Mouse (Mus musculus) brain, adult 2 months (tissue): ENCODE data around the gene Gga2.
A peak's percentile ranks its signal among the peaks of the same experiment; 100 is the strongest.

Experiments used
- DNase-seq: peaks from one replicate; pipeline ENCODE4 v3.0.0; 2011; ENCODE audit warnings: low read depth, low spot score

The Gga2 gene

GRCm38 (mm10) chr7:122020667-122021354 is at the start of gene Gga2:
Gene Gga2, minus strand, starts transcription at chr7:122021222.
- peak; percentile 92 for DNase-seq

GRCm38 (mm10) chr7:122067517-122068381 is 46.7 kb upstream of the Gga2 start:
- peak; percentile 47 for DNase-seq

DNA sequence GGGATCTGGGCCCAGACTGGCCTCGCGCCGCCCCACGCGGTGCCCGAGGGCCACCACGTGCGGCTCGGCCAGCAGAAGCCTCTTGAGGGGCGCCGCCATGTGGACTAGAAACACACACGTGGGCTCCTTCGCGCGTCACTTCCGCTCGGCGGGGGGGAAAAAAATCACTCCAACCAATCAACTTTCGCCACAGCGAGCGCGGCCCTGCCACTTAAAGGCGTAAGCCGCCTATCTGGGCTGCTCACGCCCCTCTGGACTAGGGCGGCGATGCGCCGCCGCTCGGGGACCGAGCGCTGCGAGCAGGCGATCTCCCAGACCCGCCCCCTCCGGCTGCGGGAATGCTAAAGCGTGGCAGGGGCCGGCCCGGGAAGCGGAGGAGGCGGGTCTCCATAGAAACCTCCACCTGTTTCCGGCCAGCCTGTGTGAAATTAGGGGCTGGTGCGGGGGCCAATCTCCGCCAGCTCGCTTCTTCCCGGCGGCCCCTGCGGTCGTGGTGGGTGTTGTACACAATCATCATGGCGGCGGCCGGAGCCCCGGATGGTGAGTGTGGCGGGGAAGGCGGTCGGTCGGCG is 46.0 kb upstream of the Gga2 start, which contains the start of the genes Ubfd1 and Ears2:
TSS of gene Ubfd1 (plus strand) at position 231 of the 572 bp plus-strand sequence.
TSS of gene Ears2 (minus strand) at position 319 of the 572 bp plus-strand sequence.
- peak; percentile 98 for DNase-seq

DNA sequence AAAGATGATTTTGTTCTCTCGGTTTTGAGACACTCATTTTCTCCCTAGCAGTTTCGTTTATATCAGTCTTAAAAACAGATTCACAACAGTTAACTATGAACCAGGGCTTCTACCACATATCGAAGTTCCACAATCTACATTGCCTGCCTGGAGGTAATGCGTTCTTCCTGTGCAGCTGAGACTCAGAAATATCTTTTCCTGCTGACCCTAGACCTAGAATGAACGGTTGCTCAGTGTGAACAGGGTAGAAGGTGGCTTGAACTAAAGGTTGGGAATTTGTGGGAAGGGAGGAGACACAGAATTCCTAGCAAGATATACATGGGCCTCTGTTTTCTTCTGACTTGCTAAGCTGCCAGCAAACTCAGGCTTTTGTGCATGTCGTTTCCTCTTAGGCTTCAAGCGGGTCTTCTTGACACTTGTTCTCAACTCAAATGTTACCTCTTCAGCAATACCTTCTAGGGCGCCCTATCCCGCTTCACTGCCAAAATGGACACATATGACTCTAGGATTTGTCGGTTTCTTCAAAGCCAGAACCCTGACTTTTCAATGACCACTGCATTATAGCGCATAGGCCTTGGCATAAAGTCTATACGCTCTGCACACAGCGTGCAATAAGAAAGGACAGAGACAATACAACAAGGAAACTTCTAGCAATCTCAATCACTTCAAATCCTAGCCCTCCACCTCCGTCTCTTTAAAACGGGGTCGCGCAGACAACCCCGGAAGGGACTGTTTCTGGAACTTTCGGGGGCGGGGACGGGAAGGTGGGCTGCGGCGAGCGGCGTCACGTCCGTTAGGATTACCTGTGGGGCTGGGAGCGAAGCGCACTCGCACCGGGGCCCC is 45.3 kb upstream of the Gga2 start:
- DNase-seq, result no peak

DNA sequence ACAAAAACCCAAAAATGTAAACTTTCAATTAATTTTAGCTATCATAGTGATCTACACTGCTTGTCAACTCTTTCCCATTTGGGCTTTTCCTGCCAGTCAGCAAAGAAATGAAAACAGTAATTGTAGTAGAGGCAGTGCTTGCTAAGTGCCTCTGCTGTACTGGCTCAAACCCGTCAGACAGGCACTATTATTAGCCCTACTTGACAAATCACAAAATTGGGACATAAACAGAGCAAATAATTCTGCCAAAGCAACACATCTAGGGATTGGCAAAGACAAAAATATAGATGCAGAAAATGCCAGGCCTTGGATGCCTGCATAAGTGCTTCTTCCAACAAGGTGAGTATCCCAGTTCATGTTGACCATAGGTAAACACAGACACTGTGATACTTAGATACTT is 44.6 kb upstream of the Gga2 start:
- peak; percentile 23 for DNase-seq

GRCm38 (mm10) chr7:122056633-122057032 is 35.6 kb upstream of the Gga2 start:
- DNase-seq, result no peak

- DNase-seq, result no peak
Observed at GRCm38 (mm10) chr7:122050834-122051233, 29.8 kb upstream of the Gga2 start.

- DNase-seq, result no peak
Observed at GRCm38 (mm10) chr7:122048191-122048590, 27.2 kb upstream of the Gga2 start.

GRCm38 (mm10) chr7:122046813-122047212 is 25.8 kb upstream of the Gga2 start:
- DNase-seq, result peak; percentile 29

DNA sequence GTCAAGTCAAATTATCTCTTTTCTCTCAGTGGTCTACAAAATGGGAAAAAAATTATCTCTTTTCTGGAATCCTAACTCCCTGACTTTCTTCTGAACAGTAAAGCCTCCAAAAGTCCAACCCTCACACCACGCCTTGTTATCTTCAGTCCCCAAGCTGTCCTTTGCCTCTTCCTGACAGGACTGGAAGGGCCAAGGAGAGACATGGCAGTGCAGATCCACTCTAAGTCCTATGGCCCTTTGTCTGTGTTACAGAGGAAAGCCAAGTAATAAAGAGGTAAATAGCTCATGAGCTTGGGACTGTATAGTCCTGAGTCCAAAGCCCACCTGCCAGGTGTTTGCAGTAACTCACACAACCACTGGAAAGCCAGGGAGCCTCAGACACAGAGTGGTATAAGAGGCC is 24.7 kb upstream of the Gga2 start:
- DNase-seq, result no peak

DNA sequence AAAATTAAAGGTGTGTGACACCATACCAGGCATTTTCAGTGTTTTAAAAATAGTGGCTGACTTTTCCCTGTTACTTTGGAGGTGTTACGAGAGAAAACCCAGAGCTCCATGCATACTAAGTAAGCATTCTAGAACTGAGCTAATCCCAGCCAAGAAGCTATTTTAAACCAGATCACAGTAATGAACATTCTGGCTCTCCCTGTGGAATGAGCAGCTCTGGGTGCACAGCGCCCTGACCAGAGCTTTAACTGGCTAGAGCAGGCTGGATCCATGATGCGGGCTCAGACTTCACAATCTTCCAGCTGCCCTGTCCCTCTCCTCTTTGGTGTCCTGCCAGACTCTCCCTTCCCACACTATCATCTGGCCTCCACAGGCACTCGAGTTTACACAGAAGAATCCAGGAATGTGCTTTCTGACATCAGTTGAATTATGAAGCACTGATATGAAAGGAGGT is 24.2 kb upstream of the Gga2 start:
- peak; percentile 75 for DNase-seq

DNA sequence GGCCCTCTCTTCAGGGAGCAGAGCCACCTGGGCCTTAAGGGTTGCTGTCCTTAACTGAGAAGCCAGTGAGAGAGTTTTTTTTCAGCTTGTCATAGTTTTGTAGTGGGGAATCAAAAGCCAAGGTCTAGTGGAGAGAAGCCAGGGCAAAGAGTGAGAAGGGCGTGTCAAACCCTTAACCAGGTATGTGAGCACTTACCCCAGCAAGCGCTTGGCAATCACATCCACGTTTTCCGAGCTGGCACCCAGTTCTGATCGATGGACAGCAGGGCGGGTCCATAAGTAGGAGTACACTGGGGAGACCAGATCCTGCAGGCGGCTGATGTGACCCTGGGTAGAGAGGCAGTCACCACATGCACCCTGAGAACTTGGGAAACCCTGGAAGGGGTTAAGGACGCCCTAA is 23.1 kb upstream of the Gga2 start:
- no peak for DNase-seq

DNA sequence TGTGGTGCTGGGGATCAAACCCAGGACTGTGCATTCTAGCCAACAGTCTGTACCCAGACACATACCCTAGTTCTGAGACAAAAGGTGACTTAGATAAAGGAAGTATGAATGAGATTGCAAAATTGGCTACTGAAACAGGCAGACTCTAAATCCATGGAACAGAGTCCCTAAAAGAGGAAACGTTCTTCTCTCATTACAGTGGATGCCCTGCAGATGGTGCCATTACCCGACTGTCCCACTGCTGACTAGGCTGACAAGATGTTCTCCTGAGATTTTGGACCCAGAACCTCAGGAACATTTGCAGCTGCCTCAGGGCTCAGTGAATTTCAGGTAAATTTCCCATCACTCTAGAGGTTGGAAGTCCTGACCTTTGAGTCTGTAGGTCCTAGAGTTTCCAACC is 13.3 kb upstream of the Gga2 start:
- DNase-seq, result peak; percentile 36

DNA sequence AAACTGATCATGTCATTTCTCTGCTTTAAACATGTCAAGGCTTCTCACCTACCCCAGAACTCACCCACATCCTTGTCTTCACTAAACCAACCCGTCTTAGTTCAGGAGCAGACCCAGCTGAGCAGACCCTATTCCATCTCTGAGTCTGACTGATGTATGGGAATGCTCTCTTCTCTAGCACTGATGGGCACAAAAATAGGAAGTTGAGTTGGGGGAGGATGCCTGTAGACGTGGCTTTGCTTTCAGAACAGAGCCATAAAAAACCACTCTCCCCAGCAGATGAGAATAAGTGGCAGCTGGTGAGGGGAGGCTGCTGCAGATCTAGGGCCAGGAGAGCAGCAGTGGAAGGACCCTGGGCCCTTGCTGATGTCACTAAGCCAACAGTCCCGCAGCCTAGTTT is 12.3 kb upstream of the Gga2 start:
- DNase-seq, result peak; percentile 15

- DNase-seq, result no peak
Observed at GRCm38 (mm10) chr7:122022131-122022530, 1.1 kb upstream of the Gga2 start.

DNA sequence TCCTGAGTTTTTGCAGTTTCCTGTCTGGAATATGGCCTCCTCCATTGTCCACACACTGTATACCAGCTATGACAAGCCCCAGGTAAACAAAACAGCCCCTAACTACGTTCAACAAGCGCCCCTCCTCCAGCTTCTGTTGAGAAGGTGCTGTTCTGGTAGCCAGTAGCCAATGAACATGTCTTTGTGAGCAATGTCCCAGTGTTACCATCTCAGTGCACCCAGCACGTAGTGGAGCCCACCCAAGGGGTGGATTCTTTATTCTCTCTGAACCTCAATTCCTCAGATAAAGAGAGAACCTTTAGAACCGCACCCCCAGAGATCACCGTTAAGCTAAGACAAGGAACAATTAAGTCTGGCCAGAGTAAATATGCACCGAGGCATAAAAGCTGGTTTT is 752 bp downstream of the Gga2 start:
- DNase-seq, result peak; percentile 17

GRCm38 (mm10) chr7:122018978-122019377 is 2.0 kb downstream of the Gga2 start:
- peak; percentile 87 for DNase-seq

DNA sequence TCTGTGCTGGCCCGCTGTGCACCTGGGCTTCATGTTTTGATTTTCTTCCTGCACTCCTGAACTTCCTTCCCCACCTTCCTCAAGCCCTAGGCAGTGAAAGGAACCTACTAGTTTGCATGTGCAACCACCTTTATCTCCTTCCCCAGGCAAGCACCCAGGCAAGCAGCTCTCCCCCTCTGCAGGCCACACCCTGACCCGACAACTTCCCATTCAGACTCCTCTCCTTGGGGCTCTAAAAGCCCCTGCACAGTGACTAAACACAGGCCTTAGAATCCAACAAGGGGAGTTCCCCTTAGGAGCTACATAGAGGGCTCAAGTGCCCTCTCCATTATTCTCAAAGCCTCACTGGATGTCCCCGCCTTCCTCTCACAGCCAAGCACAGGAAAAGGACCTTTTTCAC is 2.8 kb downstream of the Gga2 start:
- no peak for DNase-seq

DNA sequence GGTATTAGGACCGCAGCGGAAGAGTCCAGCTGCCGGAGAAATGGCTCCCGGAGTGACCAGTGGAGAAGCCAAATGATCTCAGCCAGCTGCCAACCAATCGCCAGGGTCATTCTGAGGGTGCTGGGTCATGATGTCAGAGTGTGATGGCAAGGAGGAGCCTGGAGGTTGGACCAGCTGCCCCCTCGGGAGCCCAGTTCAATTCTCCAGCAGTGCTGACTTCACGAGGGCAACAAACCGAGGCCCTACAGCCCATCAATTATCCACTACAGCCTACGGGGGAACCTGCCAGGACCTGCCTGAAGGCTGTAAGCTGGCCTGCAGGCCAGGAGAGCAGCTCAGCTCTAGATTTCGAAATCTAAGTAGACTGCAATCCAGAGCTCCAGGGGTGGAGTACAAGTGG is 5.3 kb downstream of the Gga2 start:
- DNase-seq, result no peak

DNA sequence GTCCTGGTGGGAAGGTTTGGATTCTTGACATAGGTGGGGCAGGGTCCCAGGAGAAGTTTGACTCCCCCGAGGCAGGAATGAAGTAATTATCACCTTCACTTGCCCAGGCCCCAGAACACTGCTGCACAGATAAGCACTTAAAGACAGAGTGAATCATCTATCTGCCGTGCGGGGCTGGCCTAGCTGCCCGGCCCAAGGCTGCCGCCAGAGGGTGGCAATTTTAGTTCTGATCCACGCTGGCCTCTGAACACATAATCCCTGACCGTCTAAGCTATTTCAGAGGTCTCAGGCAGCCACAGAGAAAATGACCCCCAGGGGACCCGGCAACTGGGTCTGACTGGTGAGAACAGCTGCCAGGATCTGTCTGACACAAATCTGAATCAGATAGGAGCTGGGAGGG is 5.9 kb downstream of the Gga2 start:
- DNase-seq, result peak; percentile 21

- no peak for DNase-seq
Observed at GRCm38 (mm10) chr7:122012949-122013348, 8.1 kb downstream of the Gga2 start.
